Mouse (Mus musculus) right cerebral cortex, postnatal 10 days (tissue): ENCODE results near the gene Clec16a.

ENCODE experiments used
- DNase-seq, 2 experiments: peaks; one replicate each; pipeline ENCODE4 v3.0.0; 2021; ENCODE audit warnings: low spot score in 2 of 2

Gene Clec16a

GRCm38 (mm10) chr16:10581234-10581898 lies 36.2 kb downstream of the Clec16a start:
- no peak for DNase-seq

DNA sequence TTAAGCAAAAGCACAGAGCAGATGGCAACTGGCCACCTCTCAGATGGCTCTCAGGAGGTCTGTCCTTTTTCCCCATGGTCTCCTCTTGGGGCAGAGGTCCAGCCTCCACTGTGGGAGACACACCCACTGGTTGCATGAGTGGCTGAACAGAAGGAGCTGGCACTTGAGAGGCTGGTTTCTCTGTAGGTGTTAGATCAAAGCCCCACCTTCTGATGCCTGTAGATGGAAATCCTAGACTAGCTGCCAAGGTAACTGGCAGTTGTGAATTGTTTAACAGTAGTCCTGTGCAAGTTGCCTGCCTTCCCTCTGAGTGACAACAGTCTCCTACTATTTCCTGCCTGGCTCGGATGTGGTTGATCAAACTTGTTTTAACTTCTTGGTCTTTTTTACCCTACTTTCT lies 40.0 kb downstream of the Clec16a start:
- no peak for DNase-seq

- no peak for DNase-seq
Observed at GRCm38 (mm10) chr16:10586546-10586945, 41.4 kb downstream of the Clec16a start.

DNA sequence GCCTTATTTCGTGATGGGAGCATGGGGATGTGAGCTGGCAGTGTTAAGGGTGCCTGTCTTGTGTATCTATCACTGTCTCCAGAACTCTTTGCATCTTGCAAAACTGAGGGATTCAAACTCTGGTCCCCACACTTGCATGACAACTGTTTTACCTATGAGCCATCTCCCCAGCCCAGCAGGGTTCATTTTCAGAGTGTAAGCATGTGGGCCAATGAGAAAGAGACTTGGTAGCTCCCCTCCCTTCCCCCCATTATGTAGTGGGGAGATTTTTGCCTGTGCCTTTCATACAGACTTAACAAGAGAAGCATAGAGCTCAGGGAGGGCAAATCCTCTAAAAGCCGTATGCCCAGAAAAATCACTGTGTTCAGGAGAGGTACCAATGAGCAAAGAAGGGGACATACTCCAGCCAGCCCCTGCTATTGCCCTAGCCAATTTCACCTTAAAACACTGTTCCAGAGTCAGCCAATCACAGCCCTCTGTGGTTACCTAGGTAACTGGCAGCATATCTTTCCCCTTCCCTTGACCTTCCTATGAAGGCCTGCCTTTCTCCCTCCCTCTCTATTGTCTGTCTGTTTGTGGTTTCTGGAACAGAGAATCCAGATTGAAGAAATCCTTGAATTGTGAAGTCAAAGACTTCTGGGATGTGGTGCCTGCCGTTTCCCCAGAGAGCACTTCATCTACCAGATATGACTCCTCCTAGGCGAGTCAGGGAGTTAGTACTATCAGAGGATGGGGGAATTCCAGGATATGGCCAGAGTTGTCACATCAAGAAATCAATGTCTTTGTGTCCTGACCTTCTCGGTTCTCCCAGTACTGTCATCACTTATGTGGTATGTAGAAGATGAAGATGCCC lies 55.0 kb downstream of the Clec16a start:
- no peak for DNase-seq

DNA sequence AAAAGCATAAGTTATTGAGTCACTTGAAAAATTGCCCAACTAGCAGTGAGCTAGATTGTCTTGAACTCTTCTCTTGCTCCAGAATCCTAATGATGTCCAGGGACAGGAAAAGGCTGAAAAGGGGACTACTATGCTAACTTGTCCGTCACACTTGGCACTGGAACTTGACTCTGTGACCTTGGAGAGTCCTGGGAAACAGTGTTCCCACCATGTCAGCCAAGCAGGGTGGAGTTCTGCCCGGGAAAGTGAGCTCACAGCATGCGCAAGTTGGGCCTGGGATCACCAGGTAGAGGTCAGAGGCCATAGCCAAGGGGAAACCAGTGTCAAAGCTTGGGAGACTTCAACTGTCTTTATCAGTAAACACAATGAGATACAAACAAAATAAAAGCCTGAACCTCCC lies 62.7 kb downstream of the Clec16a start:
- no peak for DNase-seq

- DNase-seq, result no peak
Observed at GRCm38 (mm10) chr16:10609921-10610320, 64.8 kb downstream of the Clec16a start.

DNA sequence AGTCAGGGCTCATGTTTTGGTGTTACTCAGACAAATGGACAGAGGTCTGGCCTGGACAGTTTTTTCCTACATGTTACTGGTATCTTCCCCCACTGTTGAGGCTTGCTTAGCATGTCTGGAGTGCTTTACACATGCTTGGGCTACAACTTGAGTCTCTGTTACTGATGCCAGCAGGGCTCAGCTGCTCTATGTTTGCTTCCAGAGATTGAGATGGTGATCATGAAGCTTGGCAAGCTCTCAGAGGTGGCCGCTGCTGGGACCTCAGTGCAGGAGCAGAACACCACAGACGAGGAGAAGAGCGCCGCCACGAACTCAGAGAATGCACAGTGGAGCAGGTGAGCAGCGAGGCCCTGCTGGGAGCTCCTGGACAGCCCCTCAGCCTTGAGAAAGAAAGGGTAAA lies 65.7 kb downstream of the Clec16a start:
- DNase-seq, result no peak

DNA sequence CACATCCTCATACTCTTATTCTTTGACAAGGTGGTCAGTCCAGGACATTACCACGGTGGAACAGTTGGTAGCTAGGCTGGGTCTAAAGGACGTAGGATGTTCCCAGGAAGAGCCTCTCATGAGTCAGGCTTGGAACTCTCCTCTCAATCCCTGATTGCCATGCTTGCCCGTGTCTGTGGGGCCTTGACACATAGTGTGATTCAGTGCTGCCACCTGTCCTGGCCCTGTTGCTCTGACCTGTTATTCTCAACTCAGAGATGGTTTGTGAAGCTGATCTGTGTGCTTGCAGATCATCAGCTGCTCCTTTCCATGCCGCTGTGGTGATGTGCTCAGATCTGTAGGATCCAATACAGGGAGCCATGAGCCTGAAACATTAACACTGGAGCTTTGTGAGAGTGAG lies 66.2 kb downstream of the Clec16a start:
- DNase-seq, result no peak

DNA sequence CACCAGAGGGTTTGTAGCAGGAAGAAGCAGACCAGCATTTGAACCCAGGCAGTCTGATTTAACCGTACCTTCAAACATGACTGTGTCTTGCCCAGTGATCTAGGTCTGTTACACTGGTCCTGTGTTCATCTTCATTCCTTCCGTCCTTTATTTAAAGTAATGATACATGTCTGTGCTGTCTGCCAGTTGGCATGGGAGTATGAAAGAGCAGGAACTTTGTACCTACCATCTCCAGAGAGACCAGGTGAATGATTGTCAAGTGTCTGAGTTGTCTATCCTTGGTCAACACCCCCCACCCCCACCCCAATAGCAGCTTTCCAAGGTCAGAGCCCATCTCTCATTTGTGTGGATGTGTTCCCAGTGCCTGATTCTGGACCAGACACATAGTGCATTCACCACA lies 68.9 kb downstream of the Clec16a start:
- DNase-seq, result no peak

GRCm38 (mm10) chr16:10620961-10621614 lies 75.9 kb downstream of the Clec16a start:
- DNase-seq, result no peak

DNA sequence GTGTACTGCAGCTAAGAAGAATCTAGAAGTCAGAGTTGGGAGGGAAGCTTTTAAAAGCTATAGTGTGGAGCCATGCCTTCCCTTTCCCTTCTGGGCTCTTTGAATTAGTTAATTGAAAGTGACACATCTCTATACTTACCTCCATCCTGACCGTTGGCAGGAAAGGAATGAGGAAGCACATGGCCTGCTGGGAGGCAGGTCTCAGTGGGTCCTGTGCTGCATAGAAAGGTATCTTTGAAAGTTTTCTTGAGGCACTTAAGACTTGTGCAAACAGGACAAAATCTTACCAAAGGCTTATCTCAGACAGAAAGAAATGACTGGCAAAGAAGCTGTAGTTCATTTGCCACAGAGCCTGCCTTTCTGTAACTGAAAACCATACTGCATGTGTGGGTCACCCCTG lies 76.6 kb downstream of the Clec16a start:
- no peak for DNase-seq

DNA sequence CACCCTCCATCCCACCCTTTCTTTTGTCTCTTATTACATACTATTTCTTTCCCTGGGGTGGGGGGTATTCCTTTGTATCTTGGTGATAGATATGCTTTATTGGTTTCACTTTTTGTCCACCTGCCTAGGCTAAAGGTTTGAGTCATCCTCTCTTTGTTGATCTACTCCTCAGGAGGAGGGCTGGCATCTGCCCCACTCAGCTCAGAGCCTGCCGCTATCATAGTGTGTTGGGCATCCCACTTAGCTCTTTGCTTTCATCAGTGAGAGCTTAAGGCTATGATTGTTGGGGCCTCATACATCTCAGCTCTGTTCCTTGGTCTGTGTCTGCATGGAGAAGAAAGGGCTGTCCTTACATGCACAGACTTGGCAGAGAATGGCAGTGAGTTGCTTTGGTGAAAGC lies 81.0 kb downstream of the Clec16a start:
- no peak for DNase-seq

DNA sequence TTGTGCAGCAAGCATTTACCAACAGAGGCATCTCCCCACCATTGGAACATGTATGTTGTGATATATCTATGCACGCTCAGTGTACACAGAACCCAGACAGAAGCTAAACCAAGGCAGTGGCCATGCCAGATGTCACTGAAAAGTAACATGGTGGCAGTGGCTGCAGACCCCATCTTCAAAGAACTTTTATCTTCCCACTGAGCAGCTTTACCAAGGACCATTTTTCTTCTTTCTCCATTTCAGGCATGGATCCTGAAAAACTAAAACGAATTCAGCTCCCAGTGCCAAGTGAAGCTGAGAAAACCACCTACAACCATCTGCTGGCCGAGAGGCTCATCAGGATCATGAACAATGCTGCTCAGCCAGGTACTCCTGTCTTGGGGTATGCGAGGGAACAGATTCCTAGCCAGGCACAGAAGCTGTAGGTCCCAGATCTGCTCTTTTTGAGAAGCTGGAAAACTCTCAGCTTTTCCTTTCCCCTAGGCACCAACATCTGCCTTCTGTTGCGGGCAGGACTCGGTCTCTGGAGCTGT lies 82.1 kb downstream of the Clec16a start:
- peak in 1 of 2 experiments; percentile 54 for DNase-seq

DNA sequence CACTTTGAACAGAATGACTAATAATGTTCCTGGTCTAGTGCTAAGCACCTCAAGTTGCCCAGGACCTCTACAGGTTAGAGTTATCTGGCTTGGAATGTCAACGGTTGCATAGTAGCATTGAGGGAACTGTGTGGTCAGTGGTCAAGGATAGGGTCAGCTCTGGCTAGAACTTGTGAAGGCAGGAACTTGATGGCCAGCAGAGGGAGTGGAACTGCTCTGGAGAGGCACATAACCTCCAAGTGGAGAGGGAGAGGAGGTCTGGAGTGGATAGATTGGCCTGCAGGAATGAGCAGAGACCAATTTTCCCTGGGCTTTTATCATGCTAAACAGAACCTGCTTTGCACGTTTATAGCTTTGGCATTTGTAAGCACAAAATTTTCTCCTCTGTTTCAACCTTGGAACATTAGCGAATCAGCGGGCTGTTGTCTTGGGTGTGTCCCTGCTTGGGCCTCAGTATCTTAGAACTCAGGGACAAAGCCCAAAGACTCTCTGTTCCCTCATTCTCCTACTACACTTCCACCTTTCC lies 83.0 kb downstream of the Clec16a start:
- DNase-seq, result no peak

DNA sequence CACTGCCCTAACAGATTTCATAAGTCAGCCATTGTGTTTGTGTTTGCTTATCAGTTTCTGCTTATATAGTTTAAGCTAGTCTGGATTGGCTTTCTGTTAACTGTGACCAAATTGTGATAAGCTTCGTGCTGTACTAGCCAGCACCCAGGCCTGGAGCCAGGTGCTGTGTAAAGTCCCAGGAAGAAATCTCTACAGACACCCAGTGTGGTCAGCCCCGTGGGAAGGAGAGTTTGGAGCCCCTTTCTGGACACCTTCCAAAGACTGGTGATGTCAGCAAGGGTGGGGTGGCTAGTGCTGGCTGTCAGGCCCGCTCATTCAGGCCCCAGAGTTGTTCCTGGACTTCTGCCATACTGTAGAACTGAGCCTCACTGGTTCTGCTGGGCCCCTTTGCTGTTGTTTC lies 83.8 kb downstream of the Clec16a start:
- DNase-seq, result no peak

DNA sequence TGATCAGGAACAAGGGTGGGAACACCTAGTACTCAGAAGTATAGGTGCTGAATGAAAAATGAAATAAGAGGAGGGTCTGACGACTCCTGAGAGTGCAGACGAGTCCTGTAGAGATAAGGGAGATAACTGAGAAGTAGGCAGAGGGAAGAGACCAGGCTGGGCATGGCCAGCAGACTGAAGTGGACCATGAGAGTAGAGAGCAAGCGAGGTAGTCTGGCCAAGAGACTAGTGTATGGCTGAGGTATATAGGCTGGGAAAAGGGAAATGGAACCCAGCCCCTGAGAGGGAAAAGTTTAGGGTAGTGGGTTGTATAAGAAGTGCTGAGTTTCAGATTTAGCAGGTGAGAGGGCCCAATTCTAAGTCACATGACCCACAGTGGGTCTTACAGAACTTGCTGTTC lies 84.2 kb downstream of the Clec16a start:
- DNase-seq, result no peak

DNA sequence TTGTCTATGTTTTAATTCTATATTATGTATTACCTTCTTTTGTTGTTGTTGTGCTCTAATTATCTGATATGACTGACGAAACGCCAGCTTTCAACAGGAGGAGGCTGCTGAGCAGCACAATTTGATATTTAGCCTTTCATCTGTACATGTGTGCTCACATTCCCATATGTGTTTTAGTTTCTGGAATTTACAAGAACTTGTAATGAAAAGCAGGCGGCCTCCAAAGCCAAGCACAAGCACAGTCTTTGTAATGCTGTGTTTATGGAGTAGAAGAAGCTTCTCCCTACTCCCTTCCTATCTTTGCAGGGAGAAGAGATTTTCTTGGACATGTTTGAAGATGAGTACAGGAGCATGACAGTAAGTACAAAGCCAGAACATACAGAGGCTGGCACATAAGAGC lies 89.8 kb downstream of the Clec16a start:
- DNase-seq, result no peak

DNA sequence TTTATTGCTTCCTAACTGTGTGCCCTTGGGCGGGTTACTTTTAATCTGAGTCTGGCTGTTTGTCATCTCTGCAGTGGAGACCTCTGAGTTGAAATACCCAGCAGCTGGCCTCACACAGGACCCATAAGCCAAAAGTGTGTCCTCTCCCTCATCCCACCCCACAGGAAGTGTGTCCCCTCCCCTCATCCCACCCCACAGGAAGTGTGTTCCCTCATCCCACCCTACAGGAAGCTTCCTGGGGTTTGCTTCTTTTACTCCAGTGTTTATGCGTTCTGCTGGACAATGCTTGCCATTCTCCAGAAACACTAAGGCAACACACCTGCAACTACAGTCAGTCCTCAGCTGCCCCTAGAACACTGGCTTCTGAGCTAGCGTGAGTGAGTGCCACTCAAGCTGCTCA lies 92.8 kb downstream of the Clec16a start:
- no peak for DNase-seq

DNA sequence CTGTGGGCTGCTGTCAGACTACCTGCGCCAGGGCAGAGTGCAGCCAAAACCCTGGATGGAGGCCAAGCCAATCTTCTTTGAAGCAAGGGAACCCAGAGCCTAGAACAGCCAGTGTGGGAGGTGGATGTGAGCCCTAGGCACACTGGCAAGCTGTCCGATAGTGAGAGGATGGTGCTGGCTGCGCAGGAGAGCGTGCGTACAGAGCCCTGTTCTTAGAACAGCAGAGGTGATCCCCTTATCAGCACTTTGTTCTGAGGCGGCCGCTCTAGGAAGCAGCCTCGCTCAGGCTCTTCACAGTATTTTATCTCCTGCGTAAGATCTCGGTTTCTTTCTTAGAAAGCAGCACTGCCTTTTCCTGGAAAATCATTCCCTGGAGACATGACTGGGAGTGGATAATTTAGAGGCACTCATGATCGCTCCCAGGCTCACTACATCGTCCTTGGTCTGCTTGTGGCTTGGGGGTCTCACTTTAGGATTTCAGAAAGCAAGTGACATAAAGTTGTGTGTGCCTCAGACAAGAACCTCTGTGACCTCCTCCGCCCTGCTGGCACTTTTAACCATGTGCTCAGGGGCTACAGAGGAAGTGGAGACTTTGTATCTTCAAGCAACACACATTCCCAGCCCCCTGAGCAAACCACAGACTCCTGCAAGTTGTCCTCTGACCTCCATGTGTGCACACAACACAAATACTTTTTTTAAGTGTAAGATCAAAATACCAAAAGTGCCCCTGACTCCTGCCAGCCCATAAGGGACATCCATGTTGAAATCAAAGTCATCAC lies 94.2 kb downstream of the Clec16a start:
- DNase-seq, result no peak

DNA sequence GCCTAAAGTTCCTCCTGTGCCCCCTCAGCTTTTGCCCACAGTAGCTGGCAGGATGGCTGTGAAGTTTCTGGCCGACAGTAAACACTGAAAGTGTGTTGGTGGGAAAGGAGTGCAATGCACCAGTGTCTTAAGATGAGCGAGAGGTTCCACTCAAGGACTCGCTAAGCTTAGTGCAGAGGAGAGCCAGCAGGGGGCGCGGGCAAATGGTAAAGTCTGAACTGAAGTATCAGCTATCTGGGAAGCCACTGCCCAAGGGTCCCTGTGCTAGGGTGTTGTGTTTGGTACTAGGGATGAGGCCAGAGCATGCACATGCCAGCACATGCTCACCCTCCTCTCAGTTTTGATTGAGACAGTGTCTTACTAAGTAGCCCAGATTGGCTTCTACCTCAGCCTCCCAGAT lies 94.9 kb downstream of the Clec16a start:
- peak; percentile 71 to 88 for DNase-seq

DNA sequence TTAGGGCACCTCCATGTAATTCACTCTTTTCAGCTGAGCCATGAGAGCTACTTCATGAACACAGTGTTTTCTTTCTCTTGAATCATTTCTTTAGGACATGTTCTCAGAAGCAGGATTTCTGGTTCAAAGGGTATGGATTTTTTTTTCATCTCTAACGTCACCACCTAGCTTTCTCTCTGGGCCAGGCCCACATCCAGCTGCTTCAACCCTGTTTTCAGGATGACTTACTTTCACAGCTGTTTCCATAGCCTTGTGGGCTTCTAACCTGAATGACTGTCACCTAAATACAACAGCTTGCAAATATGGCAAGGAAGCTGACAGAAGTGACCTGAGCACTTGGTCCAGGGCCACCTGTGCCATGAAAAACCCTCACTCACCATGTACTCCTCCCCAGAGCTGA lies 96.0 kb downstream of the Clec16a start:
- DNase-seq, result no peak
